Mouse (Mus musculus) limb, embryonic 11.5 days (tissue): Measurements from ENCODE around the gene Pparg. TPM values are rescaled to one million over a fixed set of nuclear protein-coding genes. Genes with fewer than 3 reads are reported as not detected.
A peak's percentile ranks its signal among the peaks of the same experiment; 100 is the strongest.

ENCODE experiments used
- ATAC-seq: fragments of 200-750 bp; cut with Nextera tagmentation; 2 replicates; pipeline ENCODE4 v1.8.0; 2017; ENCODE audit warnings: low read depth; ENCODE audit not compliant: insufficient number of reproducible peaks, low FRiP score, low TSS enrichment
- DNase-seq: peaks from one replicate; pipeline ENCODE4 v3.0.0-alpha.2; 2015; ENCODE audit warnings: low spot score
- H3K27ac ChIP-seq: fragments of 300-500 bp; sonication (generic); replicated peaks from 2 replicates; pipeline ENCODE4 v1.5.1; 2014; ENCODE audit warnings: low read depth, mild to moderate bottlenecking, low read length
- H3K27me3 ChIP-seq: fragments of 300-500 bp; sonication (generic); 2 replicates; pipeline ENCODE4 v1.6.1; 2014; ENCODE audit warnings: mild to moderate bottlenecking, low read length, mixed read lengths; ENCODE audit not compliant: control insufficient read depth, insufficient read depth
- H3K36me3 ChIP-seq: fragments of 300-500 bp; sonication (generic); 2 replicates; pipeline ENCODE4 v1.6.1; 2014; ENCODE audit warnings: mild to moderate bottlenecking, low read length, moderate library complexity, mixed read lengths; ENCODE audit not compliant: control insufficient read depth, insufficient read depth
- H3K4me1 ChIP-seq: fragments of 300-500 bp; sonication (generic); 2 replicates; pipeline ENCODE4 v1.6.1; 2014; ENCODE audit warnings: low read length, mixed read lengths; ENCODE audit not compliant: control insufficient read depth, insufficient read depth
- H3K4me2 ChIP-seq: fragments of 300-500 bp; sonication (generic); 2 replicates; pipeline ENCODE4 v1.6.1; 2014; ENCODE audit warnings: low read depth, mild to moderate bottlenecking, moderate library complexity; ENCODE audit not compliant: severe bottlenecking
- H3K4me3 ChIP-seq: fragments of 300-500 bp; sonication (generic); 2 replicates; pipeline ENCODE4 v1.5.1; 2014; ENCODE audit warnings: low read depth, low read length
- H3K9ac ChIP-seq: fragments of 300-500 bp; sonication (generic); 2 replicates; pipeline ENCODE4 v1.6.1; 2014; ENCODE audit warnings: mild to moderate bottlenecking, low read length
- H3K9me3 ChIP-seq: fragments of 300-500 bp; sonication (generic); 2 replicates; pipeline ENCODE4 v1.6.1; 2016; ENCODE audit warnings: low read length; ENCODE audit not compliant: control insufficient read depth
- WGBS: fragments of 180-500 bp; shearing (Covaris S2); extraction: QIAGEN DNeasy Blood & Tissue Kit; methylation state at CpG from one replicate; pipeline ENCODE4 v1.1.7; 2014; 5-methylcytosine and 5-hydroxymethylcytosine counted together
- polyA plus RNA-seq: library from polyadenylated mRNA; unstranded; fragments of >200 nt; fragmentation: Nextera tagmentation; extraction: Ambion mirVana; gene quantifications from 2 replicates; pipeline ENCODE4 v1.2.1, GENCODE M21; 2014

The Pparg gene
- polyA plus RNA-seq, 1 experiment from 2014 or later: 0.21 TPM

- Histone ChIP-seq H3K4me1 (no peaks in the 10 kb centered on the region), H3K9me3 (no peaks in the 10 kb centered on the region), H3K27ac (no peak overlapping the region), H3K36me3 (no peaks in the 10 kb centered on the region), H3K4me3 (no peak overlapping the region), H3K4me2 (no peak overlapping the region), H3K27me3 (no peaks in the 10 kb centered on the region), H3K9ac (no peak overlapping the region)
- no peak for DNase-seq
- no peak for ATAC-seq
- WGBS: 89% methylated on average over 3 of the region's 3 CpGs
Observed at GRCm38 (mm10) chr6:115527418-115527817, 166.7 kb downstream of the Pparg start.

- no peak for ATAC-seq
- H3K36me3 ChIP-seq: no peaks in the 10 kb centered on the region
Observed at GRCm38 (mm10) chr6:115528372-115528771, 167.6 kb downstream of the Pparg start.

GRCm38 (mm10) chr6:115534617-115535016, 173.9 kb downstream of the Pparg start:
- H3K36me3 ChIP-seq: no peaks in the 10 kb centered on the region
- no peaks in the 10 kb centered on the region for H3K4me1 ChIP-seq
- H3K27ac ChIP-seq: no peak overlapping the region
- H3K27me3 ChIP-seq: no peaks in the 10 kb centered on the region
- H3K9ac ChIP-seq: no peak overlapping the region
- no peaks in the 10 kb centered on the region for H3K9me3 ChIP-seq
- H3K4me2 ChIP-seq: no peak overlapping the region
- DNase-seq: no peak
- H3K4me3 ChIP-seq: no peak overlapping the region
- WGBS: 86% methylated on average over 7 of the region's 7 CpGs
- no peak for ATAC-seq

More at GRCm38 (mm10) chr6:115528372-115528771, 167.6 kb downstream of the Pparg start:
- Histone ChIP-seq H3K4me2 (no peak overlapping the region), H3K4me1 (no peaks in the 10 kb centered on the region), H3K4me3 (no peak overlapping the region), H3K27me3 (no peaks in the 10 kb centered on the region), H3K27ac (no peak overlapping the region), H3K9me3 (no peaks in the 10 kb centered on the region), H3K9ac (no peak overlapping the region)
- DNase-seq: no peak
- WGBS: 88% methylated on average over 4 of the region's 4 CpGs

- WGBS: 84% methylated on average over 4 of the region's 4 CpGs
Observed at GRCm38 (mm10) chr6:115536169-115536568, 175.4 kb downstream of the Pparg start.

GRCm38 (mm10) chr6:115538645-115539429, 178.1 kb downstream of the Pparg start:
- DNase-seq: peak; percentile 95
- H3K4me1 ChIP-seq: no peaks in the 10 kb centered on the region
- WGBS: 24% methylated on average over 26 of the region's 26 CpGs
- peak; percentile 83 for ATAC-seq
- no peaks in the 10 kb centered on the region for H3K9me3 ChIP-seq
- H3K27ac ChIP-seq: no peak overlapping the region
- H3K27me3 ChIP-seq: no peaks in the 10 kb centered on the region
- 0 out of 2 replicates have a peak overlapping the region, but pooled peaks have one; percentile 16 for H3K4me3 ChIP-seq
- H3K4me2 ChIP-seq: peak overlapping the region; percentile 48
- no peaks in the 10 kb centered on the region for H3K36me3 ChIP-seq
- peak overlapping the region; percentile 64 for H3K9ac ChIP-seq

More at GRCm38 (mm10) chr6:115536169-115536568, 175.4 kb downstream of the Pparg start:
- no peaks in the 10 kb centered on the region for H3K36me3 ChIP-seq
- H3K27me3 ChIP-seq: no peaks in the 10 kb centered on the region
- no peak overlapping the region for H3K9ac ChIP-seq
- no peaks in the 10 kb centered on the region for H3K4me1 ChIP-seq
- H3K4me2 ChIP-seq: no peak overlapping the region
- no peak for ATAC-seq
- no peak overlapping the region for H3K27ac ChIP-seq
- H3K9me3 ChIP-seq: no peaks in the 10 kb centered on the region
- no peak overlapping the region for H3K4me3 ChIP-seq
- no peak for DNase-seq

Other genes with a start within 250 kb of the Pparg start
- 0.44 and 0.99 TPM in 2 replicates for gene Syn2, start 226.0 kb upstream of the Pparg start, polyA plus RNA-seq
- not detected in 2 replicates for gene Gm17482, start 133.6 kb upstream of the Pparg start, polyA plus RNA-seq
- 0.14 and 0.31 TPM in 2 replicates for gene Timp4, start 108.7 kb upstream of the Pparg start, polyA plus RNA-seq
- 27.5 and 31.3 TPM in 2 replicates for gene Tsen2, start 183.7 kb downstream of the Pparg start, polyA plus RNA-seq
- 0.10 TPM in 1 of 2 replicates, not detected in the other for gene Mkrn2os, start 231.6 kb downstream of the Pparg start, polyA plus RNA-seq
- 26.0 and 27.1 TPM in 2 replicates for gene Mkrn2, start 241.0 kb downstream of the Pparg start, polyA plus RNA-seq